In genomic region chr14:101294693-101295092, GRCm38 (mm10) we compare ENCODE assay signal across 8 mouse cellular contexts.
DNase-seq lines count a peak whose midpoint lies in the region; ATAC-seq lines count a peak whose summit lies in the region.

No protein-coding gene starts in this region.

- H3K36me3 ChIP-seq in neural tube, embryonic 15.5 days, result no peaks in the 10 kb centered on the region

- no peak overlapping the region for H3K9ac ChIP-seq in neural tube, embryonic 15.5 days (replicated peaks)

- peaks cover 2% of the 10 kb centered on the region; the same call in 1 of the 2 replicates for H3K4me1 ChIP-seq in neural tube, embryonic 15.5 days

- 23% methylated on average over 7 of the region's 7 CpGs for WGBS in neural tube, embryonic 15.5 days

- H3K4me3 ChIP-seq in neural tube, embryonic 15.5 days (replicated peaks), result no peak overlapping the region

- DNase-seq in cerebellum, adult 11-12 months, result no peak
- DNase-seq in neural tube, embryonic 10.5 days (ENCODE audit: extremely low spot score, low spot score), result peak; percentile 26
- peak; percentile 5 to 79 for DNase-seq in frontal cortex, adult 2 months (ENCODE audit: extremely low spot score in 1 of 2, low spot score in 1 of 2)
- DNase-seq in layer of hippocampus, postnatal 25 days (ENCODE audit: extremely low spot score in 1 of 2, low spot score in 1 of 2), result peak; percentile 13 to 37
- DNase-seq in retina, adult 2 months (ENCODE audit: low read depth, low spot score), result peak; percentile 23
- no peak for DNase-seq in thymus, postnatal 4 days

- no peaks in the 10 kb centered on the region for H3K9me3 ChIP-seq in neural tube, embryonic 15.5 days (replicated peaks)

- H3K27ac ChIP-seq in neural tube, embryonic 15.5 days (replicated peaks), result no peak overlapping the region

- ATAC-seq in cerebellum, adult (ENCODE audit: insufficient number of reproducible peaks, low FRiP score, low TSS enrichment), result 0 out of 2 replicates have a peak, but pooled peaks have one; percentile 64
- no peak; the same call in 1 of the 2 replicates for ATAC-seq in neural tube, embryonic 15.5 days (ENCODE audit: low FRiP score)

- no peaks in the 10 kb centered on the region for H3K27me3 ChIP-seq in neural tube, embryonic 15.5 days (replicated peaks)

- no peak overlapping the region for H3K4me2 ChIP-seq in neural tube, embryonic 15.5 days

Comparison
In these comparisons a context has a peak if more than half of its experiments do, and no peak if none do; other contexts are left out.
1. DNase-seq: peak in neural tube, embryonic 10.5 days (single experiment), frontal cortex, adult 2 months (2 of 2), layer of hippocampus, postnatal 25 days (2 of 2) and retina, adult 2 months (single experiment); none in cerebellum, adult 11-12 months (single experiment) and thymus, postnatal 4 days (single experiment).